Mouse (Mus musculus): ENCODE measurements around the gene Slc9a9. TPM values are rescaled to one million over a fixed set of nuclear protein-coding genes. Genes with fewer than 3 reads are reported as not detected.
A peak's percentile ranks its signal among the peaks of the same experiment; 100 is the strongest.

Gene Slc9a9
- polyA plus RNA-seq, 1 experiment: 8.9 TPM

GRCm38 (mm10) chr9:95186386-95187289 is 516.9 kb downstream of the Slc9a9 start:
- H3K27ac ChIP-seq (ENCODE audit: insufficient read depth, low read length): no peak overlapping the region
- TF ChIP-seq POLR2A (IDR thresholded peaks at IDR 0.05; ENCODE audit: borderline replicate concordance, insufficient read depth, low read length): no peak
- no peak for TF ChIP-seq CTCF (IDR thresholded peaks at IDR 0.05; ENCODE audit: borderline replicate concordance, insufficient read depth, low read depth, low read length)
- DNase-seq: no peak
- WGBS: 60% methylated on average over 15 of the region's 15 CpGs
- peaks cover 5% of the 10 kb centered on the region; the same call in 1 of the 2 replicates for H3K4me1 ChIP-seq (ENCODE audit: control insufficient read depth, insufficient read depth, low read length)
- no peak overlapping the region for H3K4me3 ChIP-seq (replicated peaks; ENCODE audit: insufficient read depth, low read depth, low read length)
- no peaks in the 10 kb centered on the region; the same call in 1 of the 2 replicates for H3K27me3 ChIP-seq (ENCODE audit: control insufficient read depth, insufficient read depth, low read length)

GRCm38 (mm10) chr9:95188362-95189217 is 518.9 kb downstream of the Slc9a9 start:
- Histone ChIP-seq H3K27ac (ENCODE audit: insufficient read depth, low read length) (no peak overlapping the region), H3K4me3 (replicated peaks; ENCODE audit: insufficient read depth, low read depth, low read length) (no peak overlapping the region), H3K4me1 (ENCODE audit: control insufficient read depth, insufficient read depth, low read length) (peaks cover 5% of the 10 kb centered on the region; the same call in 1 of the 2 replicates), H3K27me3 (ENCODE audit: control insufficient read depth, insufficient read depth, low read length) (no peaks in the 10 kb centered on the region; the same call in 1 of the 2 replicates)
- WGBS: 77% methylated on average over 8 of the region's 8 CpGs
- DNase-seq: no peak
- TF ChIP-seq CTCF (IDR thresholded peaks at IDR 0.05; ENCODE audit: borderline replicate concordance, insufficient read depth, low read depth, low read length) (no peak), POLR2A (IDR thresholded peaks at IDR 0.05; ENCODE audit: borderline replicate concordance, insufficient read depth, low read length) (no peak)

- Histone ChIP-seq H3K4me1 (ENCODE audit: control insufficient read depth, insufficient read depth, low read length) (peaks cover 5% of the 10 kb centered on the region; the same call in 1 of the 2 replicates), H3K27ac (ENCODE audit: insufficient read depth, low read length) (no peak overlapping the region), H3K4me3 (replicated peaks; ENCODE audit: insufficient read depth, low read depth, low read length) (no peak overlapping the region), H3K27me3 (ENCODE audit: control insufficient read depth, insufficient read depth, low read length) (no peaks in the 10 kb centered on the region; the same call in 1 of the 2 replicates)
- TF ChIP-seq CTCF (IDR thresholded peaks at IDR 0.05; ENCODE audit: borderline replicate concordance, insufficient read depth, low read depth, low read length): no peak
- no peak for TF ChIP-seq POLR2A (IDR thresholded peaks at IDR 0.05; ENCODE audit: borderline replicate concordance, insufficient read depth, low read length)
- WGBS: 26% methylated on average over 4 of the region's 4 CpGs
- DNase-seq: peak in 1 of 2 experiments; percentile 36
These were observed 519.5 kb downstream of the Slc9a9 start for GRCm38 (mm10) chr9:95189218-95189605.

- no peak for DNase-seq
- Histone ChIP-seq H3K4me3 (replicated peaks; ENCODE audit: insufficient read depth, low read depth, low read length) (no peak overlapping the region), H3K4me1 (ENCODE audit: control insufficient read depth, insufficient read depth, low read length) (peaks cover 5% of the 10 kb centered on the region; the same call in 1 of the 2 replicates), H3K27me3 (ENCODE audit: control insufficient read depth, insufficient read depth, low read length) (no peaks in the 10 kb centered on the region; the same call in 1 of the 2 replicates), H3K27ac (ENCODE audit: insufficient read depth, low read length) (no peak overlapping the region)
- 81% methylated on average over 6 of the region's 6 CpGs for WGBS
- TF ChIP-seq POLR2A (IDR thresholded peaks at IDR 0.05; ENCODE audit: borderline replicate concordance, insufficient read depth, low read length) (no peak), CTCF (IDR thresholded peaks at IDR 0.05; ENCODE audit: borderline replicate concordance, insufficient read depth, low read depth, low read length) (no peak)
These were observed 521.7 kb downstream of the Slc9a9 start for GRCm38 (mm10) chr9:95191442-95191841.

DNA sequence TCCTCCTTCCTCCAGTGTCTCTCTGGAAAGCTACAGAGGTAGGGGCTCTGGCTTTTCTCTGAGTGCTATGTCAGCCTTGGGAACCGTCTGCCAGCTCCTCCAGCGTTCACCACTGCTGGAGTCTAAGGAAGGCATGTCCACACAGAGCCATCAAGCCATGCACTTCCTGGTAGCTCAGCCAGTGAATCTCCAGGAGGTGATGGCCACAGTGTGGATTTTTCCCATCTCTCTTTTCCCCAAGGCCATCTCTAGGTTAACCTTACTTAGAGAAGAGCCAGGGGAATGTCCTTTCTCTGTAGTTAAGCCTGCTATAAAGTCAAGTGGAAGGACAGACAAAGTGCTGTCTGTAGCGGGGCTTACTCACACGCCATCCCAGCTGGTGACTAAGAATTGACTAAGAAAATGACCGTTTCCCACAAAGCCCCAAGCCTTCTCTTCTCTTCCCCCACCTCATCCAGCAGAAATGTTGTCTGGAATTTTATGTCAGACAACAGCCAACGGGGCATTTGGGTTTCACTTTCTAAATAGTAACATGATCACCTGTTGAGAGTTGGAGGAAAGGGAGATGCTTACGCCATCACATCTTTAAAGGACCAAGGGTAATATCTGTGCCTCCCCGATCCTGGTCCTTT is 523.3 kb downstream of the Slc9a9 start:
- WGBS: 84% methylated on average over 8 of the region's 8 CpGs
- no peaks in the 10 kb centered on the region for H3K27me3 ChIP-seq (ENCODE audit: control insufficient read depth, insufficient read depth, low read length)
- no peak overlapping the region for H3K27ac ChIP-seq (ENCODE audit: insufficient read depth, low read length)
- H3K4me3 ChIP-seq (replicated peaks; ENCODE audit: insufficient read depth, low read depth, low read length): no peak overlapping the region
- TF ChIP-seq POLR2A (IDR thresholded peaks at IDR 0.05; ENCODE audit: borderline replicate concordance, insufficient read depth, low read length): no peak
- TF ChIP-seq CTCF (IDR thresholded peaks at IDR 0.05; ENCODE audit: borderline replicate concordance, insufficient read depth, low read depth, low read length): no peak
- H3K4me1 ChIP-seq (ENCODE audit: control insufficient read depth, insufficient read depth, low read length): peaks cover 5% of the 10 kb centered on the region; the same call in 1 of the 2 replicates
- no peak for DNase-seq

GRCm38 (mm10) chr9:95193672-95194071 is 524.0 kb downstream of the Slc9a9 start:
- peaks cover 5% of the 10 kb centered on the region; the same call in 1 of the 2 replicates for H3K4me1 ChIP-seq (ENCODE audit: control insufficient read depth, insufficient read depth, low read length)
- no peak overlapping the region for H3K4me3 ChIP-seq (replicated peaks; ENCODE audit: insufficient read depth, low read depth, low read length)
- TF ChIP-seq POLR2A (IDR thresholded peaks at IDR 0.05; ENCODE audit: borderline replicate concordance, insufficient read depth, low read length): no peak
- no peak for TF ChIP-seq CTCF (IDR thresholded peaks at IDR 0.05; ENCODE audit: borderline replicate concordance, insufficient read depth, low read depth, low read length)
- H3K27me3 ChIP-seq (ENCODE audit: control insufficient read depth, insufficient read depth, low read length): no peaks in the 10 kb centered on the region
- 87% methylated on average over 3 of the region's 3 CpGs for whole genome bisulfite sequencing
- H3K27ac ChIP-seq (ENCODE audit: insufficient read depth, low read length): no peak overlapping the region
- DNase-seq: no peak

GRCm38 (mm10) chr9:95194158-95194557 is 524.4 kb downstream of the Slc9a9 start:
- no peak for DNase-seq
- TF ChIP-seq POLR2A (IDR thresholded peaks at IDR 0.05; ENCODE audit: borderline replicate concordance, insufficient read depth, low read length): no peak
- no peak for TF ChIP-seq CTCF (IDR thresholded peaks at IDR 0.05; ENCODE audit: borderline replicate concordance, insufficient read depth, low read depth, low read length)
- no peak overlapping the region for H3K4me3 ChIP-seq (replicated peaks; ENCODE audit: insufficient read depth, low read depth, low read length)
- no peaks in the 10 kb centered on the region for H3K27me3 ChIP-seq (ENCODE audit: control insufficient read depth, insufficient read depth, low read length)
- peaks cover 4% of the 10 kb centered on the region; the same call in 1 of the 2 replicates for H3K4me1 ChIP-seq (ENCODE audit: control insufficient read depth, insufficient read depth, low read length)
- no peak overlapping the region for H3K27ac ChIP-seq (ENCODE audit: insufficient read depth, low read length)
- WGBS: 49% methylated on average over 5 of the region's 5 CpGs

All from cerebellum, adult 2 months (tissue).